Mouse (Mus musculus): ENCODE results near the gene Tmed4. TPM values are rescaled to one million over a fixed set of nuclear protein-coding genes. Genes with fewer than 3 reads are reported as not detected.
"Not testable (repeated sequence)": the region's sequence is repeated elsewhere in the genome, so short reads cannot be mapped to it uniquely, and the experiment has no call there.

Gene Tmed4
- polyA plus RNA-seq, 1 experiment from 2014 or later, result 157 TPM

- whole genome bisulfite sequencing, result 70% methylated on average over 6 of the region's 6 CpGs
These were observed 18.1 kb downstream of the Tmed4 start for GRCm38 (mm10) chr11:6256490-6257072.

GRCm38 (mm10) chr11:6254602-6255001, 20.1 kb downstream of the Tmed4 start:
- not testable (repeated sequence) for H3K27me3 ChIP-seq (replicated peaks; ENCODE audit: control insufficient read depth, insufficient read depth, low read length); H3K4me1 ChIP-seq (replicated peaks; ENCODE audit: control insufficient read depth, insufficient read depth, low read length); H3K4me2 ChIP-seq (ENCODE audit: low read length); H3K4me3 ChIP-seq (replicated peaks; ENCODE audit: low read length); H3K27ac ChIP-seq (ENCODE audit: low read length); ATAC-seq; H3K9me3 ChIP-seq (ENCODE audit: control insufficient read depth, low read length); H3K9ac ChIP-seq (replicated peaks; ENCODE audit: low read depth, low read length)
- WGBS, result 93% methylated on average over 2 of the region's 2 CpGs
- peaks cover 17% of the 10 kb centered on the region for H3K36me3 ChIP-seq (ENCODE audit: control insufficient read depth, insufficient read depth)

More at GRCm38 (mm10) chr11:6256490-6257072, 18.1 kb downstream of the Tmed4 start:
- no peak overlapping the region for H3K27ac ChIP-seq (ENCODE audit: low read length)
- H3K4me2 ChIP-seq (ENCODE audit: low read length), result no peak overlapping the region
- no peak overlapping the region for H3K9ac ChIP-seq (replicated peaks; ENCODE audit: low read depth, low read length)
- no peaks in the 10 kb centered on the region for H3K27me3 ChIP-seq (replicated peaks; ENCODE audit: control insufficient read depth, insufficient read depth, low read length)
- H3K4me3 ChIP-seq (replicated peaks; ENCODE audit: low read length), result no peak overlapping the region
- peaks cover 24% of the 10 kb centered on the region for H3K36me3 ChIP-seq (ENCODE audit: control insufficient read depth, insufficient read depth)
- no peaks in the 10 kb centered on the region for H3K9me3 ChIP-seq (ENCODE audit: control insufficient read depth, low read length)
- ATAC-seq, result peak; percentile 47; the same call in 1 of the 2 replicates
- no peaks in the 10 kb centered on the region for H3K4me1 ChIP-seq (replicated peaks; ENCODE audit: control insufficient read depth, insufficient read depth, low read length)

- H3K4me2 ChIP-seq (ENCODE audit: low read length), result no peak overlapping the region
- H3K4me3 ChIP-seq (replicated peaks; ENCODE audit: low read length), result no peak overlapping the region
- H3K27me3 ChIP-seq (replicated peaks; ENCODE audit: control insufficient read depth, insufficient read depth, low read length), result no peaks in the 10 kb centered on the region
- 0 out of 2 replicates have a peak, but pooled peaks cover 1% of the 10 kb centered on the region for H3K36me3 ChIP-seq (ENCODE audit: control insufficient read depth, insufficient read depth)
- no peaks in the 10 kb centered on the region for H3K9me3 ChIP-seq (ENCODE audit: control insufficient read depth, low read length)
- no peak overlapping the region for H3K27ac ChIP-seq (ENCODE audit: low read length)
- ATAC-seq, result no peak
- no peak overlapping the region for H3K9ac ChIP-seq (replicated peaks; ENCODE audit: low read depth, low read length)
- no peaks in the 10 kb centered on the region for H3K4me1 ChIP-seq (replicated peaks; ENCODE audit: control insufficient read depth, insufficient read depth, low read length)
- 91% methylated on average over 4 of the region's 4 CpGs for WGBS
These were observed 21.8 kb downstream of the Tmed4 start for GRCm38 (mm10) chr11:6252824-6253223.

GRCm38 (mm10) chr11:6252248-6252647, 22.4 kb downstream of the Tmed4 start:
- Histone ChIP-seq H3K4me3 (replicated peaks; ENCODE audit: low read length) (no peak overlapping the region), H3K9me3 (ENCODE audit: control insufficient read depth, low read length) (no peaks in the 10 kb centered on the region), H3K27ac (ENCODE audit: low read length) (no peak overlapping the region), H3K27me3 (replicated peaks; ENCODE audit: control insufficient read depth, insufficient read depth, low read length) (no peaks in the 10 kb centered on the region), H3K9ac (replicated peaks; ENCODE audit: low read depth, low read length) (no peak overlapping the region), H3K4me1 (replicated peaks; ENCODE audit: control insufficient read depth, insufficient read depth, low read length) (no peaks in the 10 kb centered on the region), H3K36me3 (ENCODE audit: control insufficient read depth, insufficient read depth) (no peaks in the 10 kb centered on the region), H3K4me2 (ENCODE audit: low read length) (no peak overlapping the region)
- ATAC-seq, result no peak
- WGBS, result 89% methylated on average over 5 of the region's 5 CpGs

- Histone ChIP-seq H3K27me3 (replicated peaks; ENCODE audit: control insufficient read depth, insufficient read depth, low read length) (no peaks in the 10 kb centered on the region), H3K27ac (ENCODE audit: low read length) (no peak overlapping the region), H3K9me3 (ENCODE audit: control insufficient read depth, low read length) (no peaks in the 10 kb centered on the region), H3K36me3 (ENCODE audit: control insufficient read depth, insufficient read depth) (no peaks in the 10 kb centered on the region), H3K4me3 (replicated peaks; ENCODE audit: low read length) (no peak overlapping the region), H3K4me1 (replicated peaks; ENCODE audit: control insufficient read depth, insufficient read depth, low read length) (no peaks in the 10 kb centered on the region), H3K9ac (replicated peaks; ENCODE audit: low read depth, low read length) (no peak overlapping the region), H3K4me2 (ENCODE audit: low read length) (no peak overlapping the region)
- ATAC-seq, result no peak
- WGBS, result 53% methylated on average over 18 of the region's 19 CpGs
These were observed 30.0 kb downstream of the Tmed4 start for GRCm38 (mm10) chr11:6244707-6245106.

GRCm38 (mm10) chr11:6233025-6233424, 41.6 kb downstream of the Tmed4 start:
- H3K4me2 ChIP-seq (ENCODE audit: low read length), result no peak overlapping the region
- no peaks in the 10 kb centered on the region for H3K36me3 ChIP-seq (ENCODE audit: control insufficient read depth, insufficient read depth)
- peaks cover 2% of the 10 kb centered on the region; the same call in 1 of the 2 replicates for H3K9me3 ChIP-seq (ENCODE audit: control insufficient read depth, low read length)
- no peak overlapping the region for H3K9ac ChIP-seq (replicated peaks; ENCODE audit: low read depth, low read length)
- no peak overlapping the region for H3K4me3 ChIP-seq (replicated peaks; ENCODE audit: low read length)
- H3K27ac ChIP-seq (ENCODE audit: low read length), result no peak overlapping the region
- no peaks in the 10 kb centered on the region for H3K4me1 ChIP-seq (replicated peaks; ENCODE audit: control insufficient read depth, insufficient read depth, low read length)
- no peak for ATAC-seq
- WGBS, result 86% methylated on average over 4 of the region's 4 CpGs
- H3K27me3 ChIP-seq (replicated peaks; ENCODE audit: control insufficient read depth, insufficient read depth, low read length), result no peaks in the 10 kb centered on the region

GRCm38 (mm10) chr11:6230012-6230411, 44.7 kb downstream of the Tmed4 start, which contains the start of gene Npc1l1:
Gene Npc1l1 (minus strand): TSS chr11:6230143.
- Histone ChIP-seq H3K27ac (ENCODE audit: low read length) (no peak within 1 kb of the TSS), H3K9ac (replicated peaks; ENCODE audit: low read depth, low read length) (no peak within 1 kb of the TSS), H3K9me3 (ENCODE audit: control insufficient read depth, low read length) (peaks cover 2% of the 10 kb centered on the region; the same call in 1 of the 2 replicates), H3K27me3 (replicated peaks; ENCODE audit: control insufficient read depth, insufficient read depth, low read length) (no peaks in the 10 kb centered on the region), H3K4me3 (replicated peaks; ENCODE audit: low read length) (no peak within 1 kb of the TSS), H3K4me2 (ENCODE audit: low read length) (no peak within 1 kb of the TSS), H3K36me3 (ENCODE audit: control insufficient read depth, insufficient read depth) (no peaks in the 10 kb centered on the region), H3K4me1 (replicated peaks; ENCODE audit: control insufficient read depth, insufficient read depth, low read length) (no peaks in the 10 kb centered on the region)
- WGBS, result 89% methylated on average over 7 of the region's 7 CpGs
- no peak for ATAC-seq

GRCm38 (mm10) chr11:6224541-6225229, 50.0 kb downstream of the Tmed4 start:
- no peak overlapping the region for H3K27ac ChIP-seq (ENCODE audit: low read length)
- H3K9me3 ChIP-seq (ENCODE audit: control insufficient read depth, low read length), result no peaks in the 10 kb centered on the region
- no peaks in the 10 kb centered on the region for H3K36me3 ChIP-seq (ENCODE audit: control insufficient read depth, insufficient read depth)
- H3K4me2 ChIP-seq (ENCODE audit: low read length), result no peak overlapping the region
- no peak overlapping the region for H3K9ac ChIP-seq (replicated peaks; ENCODE audit: low read depth, low read length)
- no peak overlapping the region for H3K4me3 ChIP-seq (replicated peaks; ENCODE audit: low read length)
- 79% methylated on average over 14 of the region's 14 CpGs for WGBS
- ATAC-seq, result no peak
- H3K4me1 ChIP-seq (replicated peaks; ENCODE audit: control insufficient read depth, insufficient read depth, low read length), result no peaks in the 10 kb centered on the region
- H3K27me3 ChIP-seq (replicated peaks; ENCODE audit: control insufficient read depth, insufficient read depth, low read length), result no peaks in the 10 kb centered on the region

GRCm38 (mm10) chr11:6222187-6222586, 52.5 kb downstream of the Tmed4 start:
- no peak overlapping the region for H3K9ac ChIP-seq (replicated peaks; ENCODE audit: low read depth, low read length)
- no peak for ATAC-seq
- WGBS, result 96% methylated on average over 10 of the region's 10 CpGs
- H3K9me3 ChIP-seq (ENCODE audit: control insufficient read depth, low read length), result no peaks in the 10 kb centered on the region
- H3K27ac ChIP-seq (ENCODE audit: low read length), result no peak overlapping the region
- no peaks in the 10 kb centered on the region for H3K36me3 ChIP-seq (ENCODE audit: control insufficient read depth, insufficient read depth)
- H3K4me3 ChIP-seq (replicated peaks; ENCODE audit: low read length), result no peak overlapping the region
- H3K27me3 ChIP-seq (replicated peaks; ENCODE audit: control insufficient read depth, insufficient read depth, low read length), result no peaks in the 10 kb centered on the region
- no peaks in the 10 kb centered on the region for H3K4me1 ChIP-seq (replicated peaks; ENCODE audit: control insufficient read depth, insufficient read depth, low read length)
- no peak overlapping the region for H3K4me2 ChIP-seq (ENCODE audit: low read length)

Data from forebrain, embryonic 16.5 days (tissue).